Mouse (Mus musculus) frontal cortex, adult (tissue): ENCODE data around the gene Ccdc85b.
A peak's percentile ranks its signal among the peaks of the same experiment; 100 is the strongest.

Experiments used
- ATAC-seq: cut with Nextera tagmentation; 2 replicates; pipeline ENCODE4 v1.9.2; 2017; ENCODE audit warnings: mild to moderate bottlenecking, moderate library complexity, mixed read lengths; ENCODE audit not compliant: low TSS enrichment

Gene Ccdc85b

DNA sequence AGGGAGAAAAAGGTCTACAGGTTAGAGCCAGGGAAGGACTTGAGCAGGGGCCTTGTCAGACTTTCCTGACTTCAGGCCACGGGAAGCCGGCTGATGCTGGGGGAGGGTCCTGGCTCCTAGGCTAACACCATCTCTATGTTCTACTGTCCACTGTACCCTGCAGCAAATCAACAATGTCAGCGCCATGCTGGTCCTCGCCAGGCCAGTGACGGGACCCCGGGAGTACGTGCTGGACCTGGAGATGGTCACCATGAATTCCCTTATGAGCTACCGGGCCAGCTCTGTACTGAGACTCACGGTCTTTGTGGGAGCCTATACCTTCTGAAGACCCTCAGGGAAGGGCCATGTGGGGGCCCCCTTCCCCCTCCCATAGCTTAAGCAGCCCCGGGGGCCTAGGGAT, 23.7 kb upstream of the Ccdc85b start:
- no peak for ATAC-seq

DNA sequence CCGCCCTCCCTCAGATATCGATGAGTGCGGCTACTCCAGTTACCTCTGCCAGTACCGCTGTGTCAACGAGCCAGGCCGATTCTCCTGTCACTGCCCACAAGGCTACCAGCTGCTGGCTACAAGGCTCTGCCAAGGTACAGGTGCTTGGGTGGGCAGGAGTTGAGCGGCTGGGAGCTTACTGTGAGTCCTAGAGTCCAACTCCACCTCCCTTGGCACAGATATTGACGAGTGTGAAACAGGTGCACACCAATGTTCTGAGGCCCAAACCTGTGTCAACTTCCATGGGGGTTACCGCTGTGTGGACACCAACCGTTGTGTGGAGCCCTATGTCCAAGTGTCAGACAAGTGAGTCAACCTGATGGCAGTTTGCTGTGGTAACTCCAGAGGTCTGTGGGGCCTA, 22.3 kb upstream of the Ccdc85b start:
- no peak for ATAC-seq

GRCm38 (mm10) chr19:5477668-5478300, 20.1 kb upstream of the Ccdc85b start:
- 0 out of 2 replicates have a peak, but pooled peaks have one; percentile 18 for ATAC-seq

DNA sequence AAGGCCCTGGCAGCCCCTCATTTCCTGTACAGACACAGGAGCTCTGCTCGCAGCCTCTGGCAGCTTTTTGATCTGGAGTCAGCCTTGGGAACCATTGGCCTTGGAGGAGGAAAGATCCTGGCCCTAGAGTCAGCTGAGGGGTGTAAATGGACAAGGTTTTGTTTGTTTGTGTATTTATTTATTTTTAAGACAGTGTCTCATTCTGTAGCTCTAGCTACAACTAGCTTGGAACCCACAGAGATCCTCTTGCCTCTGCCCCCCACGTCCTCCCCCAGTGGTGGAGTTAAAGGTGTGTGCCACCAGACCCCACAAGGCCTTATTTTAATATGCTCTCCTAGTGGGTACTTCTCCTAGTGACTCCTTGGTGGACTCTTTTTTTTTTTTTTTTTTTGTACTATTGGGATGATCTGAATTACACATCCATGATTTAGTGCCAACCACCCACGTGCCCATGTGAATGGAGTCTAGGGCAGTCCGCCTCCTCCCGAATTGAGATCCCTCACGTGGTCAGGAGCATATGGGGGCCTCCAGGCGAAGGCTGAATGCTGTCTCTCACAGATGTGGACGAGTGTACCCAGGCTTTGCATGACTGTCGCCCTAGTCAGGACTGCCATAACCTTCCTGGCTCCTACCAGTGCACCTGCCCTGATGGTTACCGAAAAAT, 19.4 kb upstream of the Ccdc85b start:
- 0 out of 2 replicates have a peak, but pooled peaks have one; percentile 33 for ATAC-seq

GRCm38 (mm10) chr19:5475069-5475714, 17.5 kb upstream of the Ccdc85b start:
- ATAC-seq: no peak

- 0 out of 2 replicates have a peak, but pooled peaks have one; percentile 32 for ATAC-seq
Measured at GRCm38 (mm10) chr19:5474281-5475068, 16.8 kb upstream of the Ccdc85b start.

GRCm38 (mm10) chr19:5473720-5474119, 16.0 kb upstream of the Ccdc85b start, which contains the start of gene Efemp2:
Gene Efemp2, plus strand, starts transcription at chr19:5473954.
- no peak for ATAC-seq

DNA sequence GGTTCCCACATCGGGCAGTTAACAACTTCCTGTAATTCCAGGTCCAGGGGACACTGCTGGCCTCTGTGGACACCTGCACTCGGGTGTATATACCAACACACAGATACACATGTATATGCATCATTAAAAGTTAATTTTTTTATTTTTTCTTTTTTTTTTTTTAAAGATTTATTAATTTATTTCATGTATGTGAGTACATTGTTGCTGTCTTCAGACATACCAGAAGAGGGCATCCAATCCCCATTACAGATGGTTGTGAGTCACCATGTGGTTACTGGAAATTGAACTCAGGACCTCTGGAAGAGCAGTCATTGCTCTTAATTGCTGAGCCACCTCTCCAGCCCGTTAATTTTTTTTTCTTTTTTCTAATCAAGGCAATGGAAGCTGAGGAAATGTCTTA, 15.2 kb upstream of the Ccdc85b start:
- ATAC-seq: no peak

GRCm38 (mm10) chr19:5471846-5472245, 14.2 kb upstream of the Ccdc85b start:
- ATAC-seq: no peak

- no peak for ATAC-seq
Measured at GRCm38 (mm10) chr19:5468374-5468773, 10.7 kb upstream of the Ccdc85b start, which contains the start of gene Ctsw. Gene Ctsw, minus strand, starts transcription at chr19:5468507.

DNA sequence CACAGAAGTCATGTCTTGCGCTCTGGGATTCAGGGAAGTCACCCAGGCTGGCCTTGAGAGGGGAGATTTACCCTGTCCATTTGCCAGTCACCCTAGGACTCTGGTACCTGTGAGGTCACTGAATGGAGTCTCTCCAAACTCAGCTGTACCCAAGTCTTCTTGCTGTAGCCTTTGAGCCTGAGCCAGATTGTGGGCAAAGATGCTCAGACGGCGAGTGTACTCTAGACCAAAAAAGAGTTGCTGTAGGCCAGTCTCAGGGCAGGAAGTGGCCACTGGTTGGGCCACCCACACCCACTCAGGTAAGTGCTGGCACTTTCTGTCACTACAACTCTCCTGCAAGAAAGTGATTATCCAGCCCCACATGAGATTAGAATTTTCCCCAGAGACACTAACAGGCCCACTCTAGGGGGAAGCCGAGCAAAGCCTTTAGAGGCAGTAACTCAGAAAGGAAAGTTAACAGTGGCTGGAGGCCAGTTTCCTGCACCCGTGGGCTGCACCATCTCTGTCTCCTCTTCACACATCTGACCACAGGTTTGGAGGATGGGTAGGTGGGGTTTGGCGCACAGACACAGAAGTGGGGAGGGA, 9.3 kb upstream of the Ccdc85b start:
- ATAC-seq: no peak

DNA sequence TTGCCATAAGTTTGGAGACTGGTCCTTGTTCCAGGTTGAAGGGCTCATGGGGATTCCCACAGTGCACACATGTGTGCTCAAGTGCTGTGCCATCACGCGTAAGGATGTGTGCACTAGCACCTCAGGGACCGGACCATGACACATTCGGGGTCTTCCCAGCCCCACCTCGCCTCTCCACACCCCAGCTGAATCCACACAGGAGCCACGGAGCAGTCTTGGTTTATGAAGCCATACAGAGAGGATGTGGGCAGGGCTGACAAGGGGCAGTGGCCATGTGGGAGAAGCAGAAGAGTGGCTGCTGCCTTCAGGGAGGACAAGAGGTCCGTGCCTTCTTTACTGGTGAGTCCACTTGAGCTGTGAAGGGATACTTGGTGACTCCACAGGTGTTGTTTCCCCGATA, 7.3 kb upstream of the Ccdc85b start:
- no peak for ATAC-seq

- no peak for ATAC-seq
Measured at GRCm38 (mm10) chr19:5463791-5464562, 6.3 kb upstream of the Ccdc85b start.

DNA sequence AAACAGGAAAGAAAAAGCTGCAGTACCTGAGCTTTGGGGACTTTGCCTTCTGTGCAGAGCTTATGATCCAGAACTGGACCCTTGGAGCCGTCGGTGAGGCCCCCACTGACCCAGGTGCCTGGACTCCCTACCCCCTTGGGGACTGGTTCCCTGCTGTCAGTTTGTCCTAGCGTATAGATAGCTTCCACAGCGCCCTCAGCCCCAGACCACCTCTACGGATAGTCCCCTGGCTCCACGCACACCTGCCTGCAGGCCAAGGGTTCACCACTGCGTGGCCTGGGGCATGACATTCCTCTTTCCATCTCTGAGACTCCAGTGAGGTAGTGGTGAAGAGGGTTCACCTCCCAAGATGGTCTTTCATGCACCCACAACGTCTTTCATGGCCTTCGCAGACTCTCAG, 5.5 kb upstream of the Ccdc85b start:
- no peak for ATAC-seq

DNA sequence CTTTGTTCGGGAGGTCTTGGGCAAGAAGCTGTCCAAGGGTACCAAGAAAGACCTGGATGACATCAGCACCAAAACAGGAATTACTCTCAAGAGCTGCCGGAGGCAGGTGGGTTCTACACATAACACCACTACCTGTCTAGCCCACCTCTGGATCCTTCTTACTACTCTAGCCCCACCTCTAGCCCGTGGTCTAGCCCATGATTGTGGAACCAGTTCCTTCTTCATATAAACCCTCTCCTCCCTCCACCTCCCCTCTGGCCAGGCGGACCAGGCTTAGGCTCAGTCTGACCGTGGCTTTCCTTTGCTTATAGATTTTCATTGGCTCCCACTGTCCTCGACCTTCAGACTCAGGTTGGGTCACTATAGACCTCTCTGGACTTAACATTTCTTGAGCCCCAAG, 3.7 kb upstream of the Ccdc85b start:
- ATAC-seq: no peak

DNA sequence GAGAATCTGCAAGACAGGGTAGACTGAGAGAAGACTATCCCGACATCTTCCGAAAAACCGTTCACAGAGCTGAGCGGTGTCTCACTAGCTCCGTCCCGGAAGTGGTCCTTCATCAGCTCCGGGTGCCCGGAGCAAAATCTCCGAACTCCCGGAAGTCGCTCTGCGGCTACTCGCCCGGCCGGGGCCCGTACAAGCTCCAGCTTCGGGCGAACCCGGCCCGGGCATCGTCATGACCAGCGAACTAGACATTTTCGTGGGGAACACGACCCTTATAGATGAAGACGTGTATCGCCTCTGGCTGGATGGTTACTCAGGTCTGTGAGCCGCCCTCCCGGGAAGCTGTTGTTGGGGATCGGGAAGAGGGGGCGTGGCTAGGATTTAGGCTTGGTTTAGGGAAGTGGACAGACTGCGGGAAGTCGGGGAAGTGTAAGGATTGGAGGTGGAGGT, 2.8 kb upstream of the Ccdc85b start, which contains the start of gene Fibp:
Gene Fibp, plus strand, starts transcription at position 151 of the 447 bp plus-strand sequence.
- ATAC-seq: peak; percentile 50; the same call in 1 of the 2 replicates

DNA sequence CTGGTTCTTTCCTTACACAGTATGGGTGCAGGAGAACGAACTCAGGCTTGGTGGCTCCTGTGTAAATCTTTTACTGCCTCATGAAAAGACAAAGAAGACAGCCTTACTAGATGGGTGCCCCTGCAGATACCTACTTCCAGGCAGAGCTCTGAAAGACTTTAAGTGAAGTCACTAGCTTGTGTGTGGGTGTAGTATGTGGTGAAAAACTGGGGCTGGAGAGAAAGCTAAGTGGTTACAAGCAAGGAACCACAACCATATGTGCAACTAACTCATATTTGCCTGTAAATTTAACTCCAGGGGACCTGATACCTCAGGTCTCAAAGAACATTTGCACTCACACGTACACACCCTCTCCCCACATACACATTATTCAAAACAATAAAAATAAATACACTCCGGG, 2.2 kb upstream of the Ccdc85b start:
- ATAC-seq: no peak

- ATAC-seq: peak; percentile 28; the same call in 1 of the 2 replicates
Measured at GRCm38 (mm10) chr19:5459019-5459418, 1.3 kb upstream of the Ccdc85b start.

DNA sequence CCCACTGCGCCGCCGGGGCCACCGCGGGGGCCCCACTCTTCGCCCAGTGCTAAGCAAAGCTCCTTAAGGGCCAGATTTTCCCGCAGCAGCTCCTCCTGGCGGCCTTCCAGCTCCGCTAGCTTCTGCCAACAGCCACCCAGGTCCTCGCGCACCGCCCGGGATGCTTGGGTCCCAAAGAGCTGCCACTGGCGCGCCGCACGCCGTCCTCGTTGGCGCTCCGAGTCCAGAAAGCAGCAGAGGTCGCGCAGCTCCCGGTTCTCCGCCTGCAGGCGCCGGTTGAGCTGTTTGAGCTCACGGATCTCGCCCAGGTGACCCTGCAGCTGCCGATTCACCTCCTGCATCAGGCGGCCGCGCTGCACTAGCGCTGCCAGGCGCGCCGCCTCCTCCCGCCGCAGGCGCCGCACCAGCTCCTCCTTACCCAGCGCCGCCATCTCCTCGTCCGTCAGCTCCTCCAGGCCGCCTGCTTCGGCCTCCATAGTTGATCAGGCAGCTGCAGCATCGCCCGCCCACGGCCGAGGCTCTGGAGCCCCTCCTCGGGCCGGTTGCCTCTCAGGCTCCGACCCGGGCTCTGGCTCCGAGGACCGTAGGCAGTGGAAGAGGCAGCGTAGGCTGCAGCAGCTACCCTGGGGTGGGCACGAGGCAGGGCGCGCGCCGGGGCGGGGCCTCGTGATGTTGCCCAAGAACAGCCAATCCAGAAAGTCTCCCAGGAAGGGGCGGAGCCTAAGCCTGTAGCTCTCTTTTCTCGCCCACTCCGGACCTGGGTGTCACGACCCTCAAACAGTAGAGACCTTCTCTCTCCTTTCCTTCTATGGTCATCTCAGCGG, 560 bp downstream of the Ccdc85b start:
- ATAC-seq: peak; percentile 74
